ENCODE assay signal across 19 mouse cellular contexts in the genomic region with DNA sequence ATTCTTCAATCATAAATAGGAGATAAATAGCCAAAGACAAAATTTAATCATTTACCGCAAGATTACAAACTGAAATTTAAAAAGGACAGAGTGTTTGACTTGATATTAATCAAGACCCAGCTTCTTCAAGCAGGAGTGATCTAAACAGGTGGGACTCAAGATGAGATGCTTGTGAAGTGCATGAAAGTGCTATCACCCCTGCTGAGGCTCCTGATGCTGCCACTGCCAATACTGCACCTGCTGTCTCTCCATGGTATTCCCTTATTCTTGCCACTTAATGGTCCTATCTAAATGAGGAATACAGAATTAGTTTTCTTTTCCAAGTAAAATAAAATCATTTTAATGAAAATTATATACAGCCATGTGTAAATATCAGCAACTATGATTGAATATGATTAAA. TPM values are rescaled to one million over a fixed set of nuclear protein-coding genes. Genes with fewer than 3 reads are reported as not detected.
DNase-seq lines count a peak whose midpoint lies in the region; ATAC-seq and TF ChIP-seq lines count a peak whose summit lies in the region.
"Had no signal": no experiment of that assay in that cellular context is flagged by ENCODE, and none has a peak within 500 bp of the region (broad histone marks: within the 10 kb centered on the region; RNA-seq: fewer than 3 reads in every experiment).

No protein-coding gene starts in this region.

- no peak overlapping the region for H3K4me2 ChIP-seq in forebrain, embryonic 14.5 days (ENCODE audit: low read length)
- H3K4me2 ChIP-seq in forebrain, postnatal 0 days (ENCODE audit: low read depth): no peak overlapping the region
- H3K4me2 ChIP-seq in midbrain, postnatal 0 days (ENCODE audit: low read depth, low read length, poor library complexity, severe bottlenecking): no peak overlapping the region
- H3K4me2 ChIP-seq in midbrain, embryonic 15.5 days: no peak overlapping the region
- H3K4me2 ChIP-seq: embryonic facial prominence, embryonic 12.5 days; heart, embryonic 12.5 days; hindbrain, embryonic 15.5 days had no signal

- WGBS in forebrain, embryonic 14.5 days: 96% methylated on average over 1 of the region's 1 CpGs
- 97% methylated on average over 1 of the region's 1 CpGs for WGBS in forebrain, postnatal 0 days
- WGBS in midbrain, postnatal 0 days: 96% methylated on average over 1 of the region's 1 CpGs
- WGBS in midbrain, embryonic 15.5 days: 87% methylated on average over 1 of the region's 1 CpGs

- DNase-seq in cerebellum, adult 9-10 months: peak; percentile 6
- no peak for DNase-seq in cerebellum, adult 11-12 months
- peak; percentile 11 for DNase-seq in forebrain, embryonic 14.5 days (ENCODE audit: low spot score)
- no peak for DNase-seq in forebrain, postnatal 0 days
- peak; percentile 53 for DNase-seq in midbrain, postnatal 0 days (ENCODE audit: low spot score)
- no peak for DNase-seq in thymus, postnatal 25 days
- DNase-seq: adrenal gland, postnatal 10 days; gastrocnemius, postnatal 14 days; kidney, adult 18-20 months had no signal

- H3K9me3 ChIP-seq in forebrain, embryonic 14.5 days (replicated peaks; ENCODE audit: control insufficient read depth, low read length): no peaks in the 10 kb centered on the region
- no peaks in the 10 kb centered on the region for H3K9me3 ChIP-seq in forebrain, postnatal 0 days (ENCODE audit: low read length)
- H3K9me3 ChIP-seq in midbrain, postnatal 0 days (ENCODE audit: low read length): no peaks in the 10 kb centered on the region
- H3K9me3 ChIP-seq in midbrain, embryonic 15.5 days: no peaks in the 10 kb centered on the region
- H3K9me3 ChIP-seq: embryonic facial prominence, embryonic 12.5 days; hindbrain, embryonic 15.5 days had no signal

- H3K27ac ChIP-seq in forebrain, embryonic 14.5 days (ENCODE audit: low read depth, low read length): no peak overlapping the region
- no peak overlapping the region for H3K27ac ChIP-seq in forebrain, postnatal 0 days (ENCODE audit: low read depth, low read length)
- H3K27ac ChIP-seq in midbrain, postnatal 0 days (ENCODE audit: low read depth, low read length): no peak overlapping the region
- no peak overlapping the region for H3K27ac ChIP-seq in midbrain, embryonic 15.5 days
- H3K27ac ChIP-seq: embryonic facial prominence, embryonic 12.5 days; hindbrain, embryonic 15.5 days had no signal

- no peak overlapping the region for H3K4me3 ChIP-seq in forebrain, embryonic 14.5 days (ENCODE audit: low read depth, low read length)
- no peak overlapping the region for H3K4me3 ChIP-seq in forebrain, postnatal 0 days (ENCODE audit: low read depth, low read length)
- no peak overlapping the region for H3K4me3 ChIP-seq in midbrain, postnatal 0 days (ENCODE audit: low read depth, low read length)
- no peak overlapping the region for H3K4me3 ChIP-seq in midbrain, embryonic 15.5 days
- H3K4me3 ChIP-seq: embryonic facial prominence, embryonic 12.5 days; heart, embryonic 12.5 days; hindbrain, embryonic 15.5 days had no signal

- H3K36me3 ChIP-seq in forebrain, embryonic 14.5 days (ENCODE audit: control insufficient read depth, insufficient read depth, low read length): no peaks in the 10 kb centered on the region
- no peaks in the 10 kb centered on the region for H3K36me3 ChIP-seq in forebrain, postnatal 0 days (ENCODE audit: insufficient read depth)
- H3K36me3 ChIP-seq in midbrain, postnatal 0 days (ENCODE audit: insufficient read depth, low read length): no peaks in the 10 kb centered on the region
- no peaks in the 10 kb centered on the region for H3K36me3 ChIP-seq in midbrain, embryonic 15.5 days (replicated peaks)
- H3K36me3 ChIP-seq: embryonic facial prominence, embryonic 12.5 days; heart, embryonic 12.5 days; hindbrain, embryonic 15.5 days had no signal

- no peak overlapping the region for H3K9ac ChIP-seq in forebrain, embryonic 14.5 days (ENCODE audit: low read length)
- H3K9ac ChIP-seq in forebrain, postnatal 0 days: no peak overlapping the region
- H3K9ac ChIP-seq in midbrain, postnatal 0 days (replicated peaks; ENCODE audit: low read length, poor library complexity, severe bottlenecking): no peak overlapping the region
- no peak overlapping the region for H3K9ac ChIP-seq in midbrain, embryonic 15.5 days
- H3K9ac ChIP-seq: embryonic facial prominence, embryonic 12.5 days; heart, embryonic 12.5 days; hindbrain, embryonic 15.5 days had no signal

- no peak for ATAC-seq in forebrain, embryonic 14.5 days
- ATAC-seq in forebrain, postnatal 0 days: no peak
- ATAC-seq in midbrain, postnatal 0 days (ENCODE audit: low FRiP score): no peak
- ATAC-seq in midbrain, embryonic 15.5 days (replicated peaks): no peak
- ATAC-seq: forebrain, embryonic 16.5 days had no signal

- H3K4me1 ChIP-seq in forebrain, embryonic 14.5 days (ENCODE audit: control insufficient read depth, insufficient read depth, low read length): no peaks in the 10 kb centered on the region
- no peaks in the 10 kb centered on the region for H3K4me1 ChIP-seq in forebrain, postnatal 0 days (ENCODE audit: insufficient read depth)
- H3K4me1 ChIP-seq in midbrain, postnatal 0 days (ENCODE audit: insufficient read depth, low read length): no peaks in the 10 kb centered on the region
- no peaks in the 10 kb centered on the region for H3K4me1 ChIP-seq in midbrain, embryonic 15.5 days
- H3K4me1 ChIP-seq: embryonic facial prominence, embryonic 12.5 days; heart, embryonic 12.5 days; hindbrain, embryonic 15.5 days had no signal

- no peaks in the 10 kb centered on the region for H3K27me3 ChIP-seq in forebrain, embryonic 14.5 days (replicated peaks; ENCODE audit: control insufficient read depth, insufficient read depth, low read length)
- H3K27me3 ChIP-seq in forebrain, postnatal 0 days (ENCODE audit: insufficient read depth, low read length): no peaks in the 10 kb centered on the region
- H3K27me3 ChIP-seq in midbrain, postnatal 0 days (ENCODE audit: insufficient read depth, low read length): no peaks in the 10 kb centered on the region
- H3K27me3 ChIP-seq in midbrain, embryonic 15.5 days (replicated peaks): no peaks in the 10 kb centered on the region
- H3K27me3 ChIP-seq: embryonic facial prominence, embryonic 12.5 days; heart, embryonic 12.5 days; hindbrain, embryonic 15.5 days had no signal

- no peak for TF ChIP-seq CTCF in forebrain, postnatal 0 days (IDR thresholded peaks at IDR 0.05; ENCODE audit: low read depth)
- no peak for TF ChIP-seq CTCF in midbrain, postnatal 0 days (IDR thresholded peaks at IDR 0.05)

RNA-seq across cellular contexts. Expression of gene Gm10800, which starts 30.4 kb away (rescaled TPM):
- 0.47 TPM in 1 of 2 replicates, not detected in the other for polyA plus RNA-seq in forebrain, embryonic 14.5 days (2014; fragmentation: Nextera tagmentation; extraction: Ambion mirVana)
- total RNA-seq in forebrain, postnatal 0 days (2014; rRNA removed): 3.2 and 9.8 TPM in 2 replicates
- 0.82 TPM in 1 of 2 replicates, not detected in the other for polyA plus RNA-seq in forebrain, postnatal 0 days (2015; fragmentation: Nextera tagmentation; extraction: Ambion mirVana)
- 4.7 and 9.1 TPM in 2 replicates for total RNA-seq in midbrain, postnatal 0 days (2014; rRNA removed)
- polyA plus RNA-seq in midbrain, postnatal 0 days (2015; fragmentation: Nextera tagmentation; extraction: Ambion mirVana): 1.4 and 4.3 TPM in 2 replicates
- polyA plus RNA-seq in midbrain, embryonic 15.5 days (2015; fragmentation: Nextera tagmentation; extraction: Ambion mirVana): 2.0 and 2.3 TPM in 2 replicates
- total RNA-seq: gastrocnemius, adult 18-20 months had no signal
- polyA plus RNA-seq: gonadal fat pad, adult 2 months; intestine, embryonic 14.5 days had no signal

RNA-seq across cellular contexts. Expression of gene Gm10801, which starts 35.5 kb away (rescaled TPM):
- polyA plus RNA-seq in forebrain, embryonic 14.5 days (2014; fragmentation: Nextera tagmentation; extraction: Ambion mirVana): not detected in 2 replicates
- total RNA-seq in forebrain, postnatal 0 days (2014; rRNA removed): 1.1 and 2.5 TPM in 2 replicates
- not detected in 2 replicates for polyA plus RNA-seq in forebrain, postnatal 0 days (2015; fragmentation: Nextera tagmentation; extraction: Ambion mirVana)
- total RNA-seq in midbrain, postnatal 0 days (2014; rRNA removed): 2.4 TPM in 1 of 2 replicates, not detected in the other
- 0.37 TPM in 1 of 2 replicates, not detected in the other for polyA plus RNA-seq in midbrain, postnatal 0 days (2015; fragmentation: Nextera tagmentation; extraction: Ambion mirVana)
- 0.74 TPM in 1 of 2 replicates, not detected in the other for polyA plus RNA-seq in midbrain, embryonic 15.5 days (2015; fragmentation: Nextera tagmentation; extraction: Ambion mirVana)
- total RNA-seq: gastrocnemius, adult 18-20 months; gastrocnemius, postnatal 14 days; heart, postnatal 25 days had no signal
- polyA plus RNA-seq: embryonic facial prominence, embryonic 12.5 days; forebrain, embryonic 11.5 days; forebrain, embryonic 16.5 days; gonadal fat pad, adult 2 months; intestine, embryonic 14.5 days had no signal

Comparison
In these comparisons a context has a peak if more than half of its experiments do, and no peak if none do; other contexts are left out.
1. DNase-seq: peak in cerebellum, adult 9-10 months (single experiment), forebrain, embryonic 14.5 days (single experiment) and midbrain, postnatal 0 days (single experiment); none in cerebellum, adult 11-12 months (single experiment), forebrain, postnatal 0 days (single experiment) and thymus, postnatal 25 days (single experiment).